Mouse (Mus musculus): ENCODE measurements around the gene Stard7. TPM values are rescaled to one million over a fixed set of nuclear protein-coding genes. Genes with fewer than 3 reads are reported as not detected.

Gene Stard7
- polyA plus RNA-seq, 1 experiment from 2014 or later = 92.0 TPM

DNA sequence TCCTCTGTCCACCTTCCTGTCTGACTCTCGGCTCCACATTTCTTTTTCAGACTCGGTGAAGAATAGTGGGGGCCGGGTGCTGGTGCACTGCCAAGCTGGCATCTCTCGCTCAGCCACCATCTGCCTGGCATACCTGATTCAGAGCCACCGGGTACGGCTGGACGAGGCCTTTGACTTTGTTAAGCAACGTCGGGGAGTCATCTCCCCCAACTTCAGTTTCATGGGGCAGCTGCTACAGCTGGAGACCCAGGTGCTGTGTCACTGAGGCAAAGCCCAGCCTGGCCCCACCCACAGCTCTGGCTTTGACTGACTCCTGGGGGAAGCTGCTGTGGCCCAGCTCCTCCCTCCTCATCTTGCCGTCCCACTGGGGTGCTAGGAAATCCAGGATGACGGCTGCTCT is 67.5 kb downstream of the Stard7 start:
- Histone ChIP-seq H3K4me3 (peak overlapping the region; percentile 68), H3K4me2 (peak overlapping the region; percentile 91), H3K27me3 (replicated peaks) (peaks cover 47% of the 10 kb centered on the region), H3K9ac (peak overlapping the region; percentile 83), H3K36me3 (no peaks in the 10 kb centered on the region), H3K4me1 (peaks cover 38% of the 10 kb centered on the region), H3K9me3 (no peaks in the 10 kb centered on the region), H3K27ac (replicated peaks) (peak overlapping the region; percentile 74)
- ATAC-seq (ENCODE audit: extremely low read depth, insufficient number of reproducible peaks, low FRiP score, low TSS enrichment) = no peak
- 48% methylated on average over 11 of the region's 11 CpGs for WGBS

DNA sequence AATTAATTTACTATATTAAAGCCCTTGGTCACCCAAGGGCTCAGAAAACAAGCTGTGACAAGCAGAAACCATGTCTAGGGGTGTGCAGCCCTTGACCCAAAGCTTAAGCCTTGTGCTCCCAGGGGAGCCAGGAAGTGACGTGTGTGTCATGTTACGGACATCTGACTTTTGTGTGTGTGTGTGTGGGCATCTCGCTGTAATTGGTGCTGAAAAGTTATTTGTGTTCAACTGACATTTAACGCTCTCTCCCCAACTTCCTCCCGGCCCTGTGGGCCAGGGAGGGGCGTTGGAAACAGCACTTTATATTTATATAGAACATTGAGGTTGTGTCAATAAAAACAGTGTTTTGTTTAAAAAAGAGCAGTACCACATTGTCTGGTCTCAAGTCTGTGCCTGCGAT is 68.0 kb downstream of the Stard7 start:
- no peaks in the 10 kb centered on the region for H3K36me3 ChIP-seq
- WGBS = 71% methylated on average over 7 of the region's 7 CpGs
- peak overlapping the region; percentile 83 for H3K9ac ChIP-seq

DNA sequence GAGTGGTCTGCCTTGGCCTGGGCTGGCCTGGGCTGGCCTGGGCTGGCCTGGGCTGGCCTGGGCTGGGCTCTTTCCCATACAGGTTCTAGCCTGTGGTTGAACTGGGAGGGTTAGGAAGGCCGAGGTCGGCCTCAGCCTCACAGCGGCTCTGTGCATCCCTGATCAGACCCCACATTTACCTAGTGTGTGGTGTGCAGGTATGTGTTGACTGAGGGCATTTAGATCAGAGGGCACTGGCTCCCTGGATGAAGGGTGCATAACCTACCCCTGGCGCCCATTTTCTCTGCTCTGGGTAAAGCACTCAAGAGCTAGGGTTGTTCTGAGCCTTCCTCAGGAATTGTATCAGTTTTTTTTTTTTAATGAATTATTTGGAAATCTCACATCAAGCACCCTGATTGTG is 68.4 kb downstream of the Stard7 start, which contains the start of gene Astl:
Astl (plus strand) TSS at position 224 of the 400 bp plus-strand sequence.
- Histone ChIP-seq H3K36me3 (no peaks in the 10 kb centered on the region), H3K9me3 (no peaks in the 10 kb centered on the region), H3K27me3 (replicated peaks) (peaks cover 54% of the 10 kb centered on the region), H3K4me2 (peak within 1 kb of the TSS; percentile 91), H3K4me1 (peaks cover 30% of the 10 kb centered on the region), H3K4me3 (peak within 1 kb of the TSS; percentile 68), H3K9ac (peak within 1 kb of the TSS; percentile 83), H3K27ac (replicated peaks) (peak within 1 kb of the TSS; percentile 74)
- ATAC-seq (ENCODE audit: extremely low read depth, insufficient number of reproducible peaks, low FRiP score, low TSS enrichment) = no peak
- WGBS = 85% methylated on average over 4 of the region's 4 CpGs

More for the DNA sequence above, 68.0 kb downstream of the Stard7 start:
- Histone ChIP-seq H3K4me3 (peak overlapping the region; percentile 68), H3K27ac (replicated peaks) (0 out of 2 replicates have a peak overlapping the region, but pooled peaks have one; percentile 74), H3K9me3 (no peaks in the 10 kb centered on the region), H3K4me1 (peaks cover 34% of the 10 kb centered on the region), H3K27me3 (replicated peaks) (peaks cover 49% of the 10 kb centered on the region), H3K4me2 (peak overlapping the region; percentile 91)
- no peak for ATAC-seq (ENCODE audit: extremely low read depth, insufficient number of reproducible peaks, low FRiP score, low TSS enrichment)

DNA sequence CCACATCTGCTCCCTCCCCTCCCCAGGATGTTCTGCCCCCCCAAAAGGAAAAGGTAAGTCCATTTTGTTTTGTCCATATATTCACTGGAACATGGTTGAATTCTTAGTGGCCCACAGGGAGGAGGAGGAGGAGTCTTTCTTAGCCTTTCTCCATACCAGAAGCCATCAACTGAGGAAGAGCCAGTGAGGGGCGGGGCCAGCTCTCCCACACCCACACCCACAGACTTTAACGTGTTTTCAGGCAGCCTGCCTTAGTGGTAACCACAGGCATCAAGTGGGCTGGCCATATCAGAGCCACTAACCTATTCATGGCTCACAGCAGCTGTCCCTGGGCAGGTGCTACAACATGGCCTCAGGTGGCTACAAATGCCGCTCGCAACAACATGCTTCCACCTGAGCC is 68.8 kb downstream of the Stard7 start:
- Histone ChIP-seq H3K4me3 (no peak overlapping the region), H3K9ac (no peak overlapping the region; the same call in 1 of the 2 replicates), H3K27me3 (replicated peaks) (peaks cover 58% of the 10 kb centered on the region), H3K4me2 (no peak overlapping the region; the same call in 1 of the 2 replicates), H3K9me3 (no peaks in the 10 kb centered on the region), H3K36me3 (no peaks in the 10 kb centered on the region), H3K4me1 (peaks cover 26% of the 10 kb centered on the region), H3K27ac (replicated peaks) (no peak overlapping the region)
- no peak for ATAC-seq (ENCODE audit: extremely low read depth, insufficient number of reproducible peaks, low FRiP score, low TSS enrichment)
- WGBS = 61% methylated on average over 4 of the region's 4 CpGs

DNA sequence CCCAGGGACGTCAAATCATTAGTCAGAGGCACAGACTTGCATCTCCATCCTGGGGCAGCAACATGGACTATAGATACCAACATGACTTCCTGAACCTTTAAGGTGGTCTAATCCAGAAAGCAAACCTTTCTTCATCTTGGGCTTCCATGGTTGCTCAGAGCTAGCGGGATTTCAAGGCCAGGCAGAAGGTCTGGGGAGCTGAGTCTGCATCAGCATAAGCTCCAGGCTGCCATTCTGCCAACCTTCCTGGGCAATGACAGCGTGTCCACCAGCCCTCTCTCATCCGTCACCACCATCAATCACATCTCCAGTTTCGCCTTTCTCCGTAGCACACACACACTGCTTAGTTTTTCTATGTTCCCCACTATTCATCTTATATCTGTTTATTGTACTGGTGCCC is 69.2 kb downstream of the Stard7 start:
- Histone ChIP-seq H3K4me3 (no peak overlapping the region), H3K4me1 (peaks cover 22% of the 10 kb centered on the region), H3K9me3 (no peaks in the 10 kb centered on the region), H3K4me2 (no peak overlapping the region), H3K36me3 (no peaks in the 10 kb centered on the region), H3K27me3 (replicated peaks) (peaks cover 58% of the 10 kb centered on the region), H3K27ac (replicated peaks) (no peak overlapping the region), H3K9ac (no peak overlapping the region; the same call in 1 of the 2 replicates)
- 61% methylated on average over 6 of the region's 6 CpGs for WGBS
- no peak for ATAC-seq (ENCODE audit: extremely low read depth, insufficient number of reproducible peaks, low FRiP score, low TSS enrichment)

DNA sequence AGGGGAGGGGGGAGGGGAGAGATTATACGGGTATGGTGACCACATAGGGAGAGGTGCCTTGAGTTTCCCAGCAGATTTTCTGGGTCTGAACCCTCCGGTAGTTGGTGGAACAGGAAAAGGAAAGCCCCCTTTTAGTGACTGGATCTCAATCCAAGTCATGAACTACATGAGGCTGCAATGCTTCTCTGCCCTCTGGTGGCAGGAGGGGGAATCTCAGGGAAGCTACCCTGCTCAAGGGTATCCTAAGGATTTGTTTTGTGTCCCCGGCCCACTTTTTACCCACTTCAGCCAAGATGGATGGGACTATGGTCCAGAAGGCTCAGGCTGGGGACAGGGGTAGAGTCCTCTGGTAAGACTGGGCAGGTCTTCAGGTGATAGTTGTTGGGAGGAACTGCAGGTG is 71.1 kb downstream of the Stard7 start:
- ATAC-seq (ENCODE audit: extremely low read depth, insufficient number of reproducible peaks, low FRiP score, low TSS enrichment) = no peak
- H3K27ac ChIP-seq (replicated peaks) = no peak overlapping the region
- no peaks in the 10 kb centered on the region for H3K36me3 ChIP-seq
- H3K9ac ChIP-seq = no peak overlapping the region
- H3K4me3 ChIP-seq = no peak overlapping the region
- H3K27me3 ChIP-seq (replicated peaks) = peaks cover 41% of the 10 kb centered on the region
- no peaks in the 10 kb centered on the region for H3K9me3 ChIP-seq
- 11% methylated on average over 3 of the region's 3 CpGs for WGBS
- no peak overlapping the region for H3K4me2 ChIP-seq
- peaks cover 6% of the 10 kb centered on the region for H3K4me1 ChIP-seq

DNA sequence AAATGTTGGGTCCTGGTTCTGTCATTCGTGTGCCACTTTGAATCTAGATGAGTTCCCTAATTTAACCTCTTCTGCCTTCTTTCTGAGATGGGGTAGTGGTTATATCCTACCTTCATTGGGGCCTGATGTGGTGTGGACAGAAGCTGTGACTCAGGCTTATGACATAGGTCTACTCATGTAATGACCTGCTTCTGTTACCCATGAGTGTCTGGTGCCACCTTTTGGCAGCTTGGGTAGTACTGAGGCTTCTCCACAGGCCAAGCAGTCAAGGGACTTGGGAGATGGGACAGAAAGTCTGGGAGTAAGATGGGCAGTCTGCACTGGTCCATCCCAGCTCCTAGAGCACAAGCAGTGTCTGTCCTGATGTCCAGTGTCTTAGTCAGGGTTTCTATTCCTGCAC is 76.3 kb downstream of the Stard7 start:
- Histone ChIP-seq H3K36me3 (no peaks in the 10 kb centered on the region), H3K4me1 (no peaks in the 10 kb centered on the region), H3K27ac (replicated peaks) (no peak overlapping the region), H3K4me3 (no peak overlapping the region), H3K27me3 (replicated peaks) (peaks cover 34% of the 10 kb centered on the region), H3K9ac (no peak overlapping the region), H3K4me2 (no peak overlapping the region), H3K9me3 (no peaks in the 10 kb centered on the region)
- no peak for ATAC-seq (ENCODE audit: extremely low read depth, insufficient number of reproducible peaks, low FRiP score, low TSS enrichment)
- WGBS = 47% methylated on average over 1 of the region's 1 CpGs

DNA sequence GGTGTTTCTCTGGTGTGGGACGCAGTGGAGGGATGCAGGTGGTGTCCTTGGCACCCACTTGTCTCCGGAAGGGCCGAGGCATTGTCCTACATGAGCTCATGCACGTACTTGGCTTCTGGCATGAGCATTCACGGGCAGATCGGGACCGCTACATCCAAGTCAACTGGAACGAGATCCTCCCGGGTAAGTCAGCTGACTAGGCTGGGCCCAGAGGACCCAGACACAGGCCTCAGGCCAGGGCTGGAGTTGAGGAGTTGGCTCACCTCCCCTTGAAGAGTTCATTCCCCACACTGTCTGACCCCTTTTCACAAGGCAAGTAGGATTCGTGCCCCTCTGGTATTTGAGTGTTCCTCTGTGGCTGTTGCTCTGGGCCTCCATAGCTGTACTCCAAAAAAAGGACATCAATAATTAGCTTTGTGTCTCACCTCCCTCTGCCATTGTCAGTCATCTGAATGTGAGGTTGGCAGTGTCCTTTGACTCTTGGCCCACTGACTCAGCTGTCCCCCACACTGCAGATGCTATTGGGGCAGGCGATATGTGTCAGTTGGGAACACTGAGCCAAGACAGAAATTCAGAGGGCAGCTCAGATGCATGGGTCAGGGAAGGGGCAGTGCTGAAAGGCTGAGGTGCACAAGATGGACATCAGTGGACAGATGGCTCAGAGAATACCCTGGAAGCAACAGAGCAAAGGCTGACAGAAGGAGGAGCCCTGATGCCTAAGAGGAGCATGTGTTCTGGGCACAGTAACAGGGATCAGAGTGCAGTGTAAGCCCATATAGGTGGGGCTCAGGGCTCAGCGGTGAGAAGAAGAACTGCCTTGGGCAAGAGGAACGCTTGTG is 77.3 kb downstream of the Stard7 start:
- Histone ChIP-seq H3K9me3 (no peaks in the 10 kb centered on the region), H3K36me3 (no peaks in the 10 kb centered on the region), H3K27me3 (replicated peaks) (peaks cover 27% of the 10 kb centered on the region; the same call in 1 of the 2 replicates), H3K4me2 (no peak overlapping the region), H3K9ac (no peak overlapping the region), H3K4me1 (no peaks in the 10 kb centered on the region), H3K4me3 (no peak overlapping the region), H3K27ac (replicated peaks) (no peak overlapping the region)
- 71% methylated on average over 13 of the region's 13 CpGs for WGBS
- ATAC-seq (ENCODE audit: extremely low read depth, insufficient number of reproducible peaks, low FRiP score, low TSS enrichment) = no peak

Other genes starting within 250 kb of the Stard7 start
- 38.1 and 39.7 TPM in 2 replicates for gene Blvra, start 199.6 kb upstream of the Stard7 start, polyA plus RNA-seq (2015; fragmentation: Nextera tagmentation; extraction: Ambion mirVana)
- 51.2 and 53.3 TPM in 2 replicates for gene Ncaph, start 136.3 kb upstream of the Stard7 start, polyA plus RNA-seq (2015; fragmentation: Nextera tagmentation; extraction: Ambion mirVana)
- 11.6 and 12.4 TPM in 2 replicates for gene Itpripl1, start 126.8 kb upstream of the Stard7 start, polyA plus RNA-seq (2015; fragmentation: Nextera tagmentation; extraction: Ambion mirVana)
- 1.1 and 1.4 TPM in 2 replicates for gene 1810024B03Rik, start 61.9 kb upstream of the Stard7 start, polyA plus RNA-seq (2015; fragmentation: Nextera tagmentation; extraction: Ambion mirVana)
- gene Snrnp200, start 61.8 kb upstream of the Stard7 start, polyA plus RNA-seq (2015; fragmentation: Nextera tagmentation; extraction: Ambion mirVana) = 35.2 and 38.0 TPM in 2 replicates
- 48.4 and 55.5 TPM in 2 replicates for gene Ciao1, start 22.4 kb upstream of the Stard7 start, polyA plus RNA-seq (2015; fragmentation: Nextera tagmentation; extraction: Ambion mirVana)
- gene Tmem127, start 22.3 kb upstream of the Stard7 start, polyA plus RNA-seq (2015; fragmentation: Nextera tagmentation; extraction: Ambion mirVana) = 19.7 and 21.6 TPM in 2 replicates
- gene Dusp2, start 65.9 kb downstream of the Stard7 start, polyA plus RNA-seq (2015; fragmentation: Nextera tagmentation; extraction: Ambion mirVana) = 13.5 and 15.9 TPM in 2 replicates
- gene Astl, start 68.4 kb downstream of the Stard7 start, polyA plus RNA-seq (2015; fragmentation: Nextera tagmentation; extraction: Ambion mirVana) = not detected in 2 replicates
- 1.6 and 1.8 TPM in 2 replicates for gene Adra2b, start 93.0 kb downstream of the Stard7 start, polyA plus RNA-seq (2015; fragmentation: Nextera tagmentation; extraction: Ambion mirVana)
- 0.41 and 0.45 TPM in 2 replicates for gene Gpat2, start 155.0 kb downstream of the Stard7 start, polyA plus RNA-seq (2015; fragmentation: Nextera tagmentation; extraction: Ambion mirVana)
- gene Fahd2a, start 174.3 kb downstream of the Stard7 start, polyA plus RNA-seq (2015; fragmentation: Nextera tagmentation; extraction: Ambion mirVana) = 27.4 and 30.5 TPM in 2 replicates

Data from heart, embryonic 13.5 days (tissue).